Mouse (Mus musculus): ENCODE measurements around the gene Lmnb2.

The Lmnb2 gene

DNA sequence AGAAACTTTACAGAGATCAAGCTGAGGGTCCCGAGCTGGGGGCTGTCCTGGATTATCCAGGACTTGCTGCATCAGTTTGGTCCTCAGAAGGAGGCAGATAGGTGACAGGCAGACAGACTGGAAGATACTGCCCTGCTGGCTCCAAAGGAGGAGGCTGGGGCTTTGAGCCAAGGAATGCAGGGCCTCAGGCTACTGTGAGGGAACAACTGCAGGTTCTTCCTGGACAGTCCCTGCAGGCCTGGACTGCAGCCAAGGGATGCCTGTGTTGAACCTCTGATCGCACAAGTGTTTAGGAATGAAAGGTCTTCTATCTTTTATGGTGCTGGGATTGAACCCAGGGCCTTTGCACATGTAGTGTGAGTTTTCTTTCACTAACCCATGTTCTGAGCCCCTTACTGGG, 29.8 kb upstream of the Lmnb2 start:
- CTCF ChIA-PET, result interaction anchor here (0.7 kb wide), 1 partner anchor 16 kb away, joined by 3 read pairs; no protein-coding TSS in a partner anchor

DNA sequence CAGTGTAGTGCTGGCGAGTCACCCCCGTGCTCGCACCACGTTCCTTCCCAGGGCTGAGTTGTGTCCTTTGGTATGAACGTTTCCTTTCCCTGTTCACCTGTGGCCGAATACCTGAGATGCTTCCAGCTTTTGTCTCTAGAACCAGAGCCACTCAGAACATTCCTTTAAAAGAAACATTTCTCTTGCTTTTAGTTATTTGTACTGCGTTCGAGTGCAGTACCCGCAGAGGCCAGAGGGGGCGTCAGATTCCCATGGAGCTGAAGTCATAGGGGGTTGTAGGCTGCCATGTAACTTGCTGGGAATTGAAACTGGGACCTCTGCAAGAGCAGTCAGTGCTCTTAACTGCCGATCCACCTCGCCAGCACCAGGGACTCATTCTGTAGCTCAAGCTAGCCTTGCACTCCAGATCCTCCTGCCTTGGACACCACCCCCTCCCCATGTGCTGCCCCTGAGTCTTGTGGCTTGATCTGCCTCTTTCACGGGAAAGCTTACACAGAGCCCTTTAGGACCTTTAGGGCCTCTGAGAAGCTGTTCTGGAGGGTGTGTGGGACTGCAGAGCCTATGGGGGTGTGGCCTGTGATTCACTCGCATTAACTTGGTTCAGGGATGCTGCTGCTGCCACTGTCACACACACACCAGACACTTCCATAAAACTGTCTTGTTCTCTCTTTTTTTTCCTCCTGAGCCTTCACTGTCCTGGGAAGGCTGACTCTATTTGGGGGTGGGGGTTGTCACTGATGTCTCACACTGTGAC, 28.8 kb upstream of the Lmnb2 start:
- CTCF ChIA-PET, result no interaction called here

- CTCF ChIA-PET, result interaction anchor here (0.9 to 1.4 kb wide), 2 partner anchors 17 to 41 kb away, joined by 3 to 4 read pairs; no protein-coding TSS in a partner anchor
Observed at GRCm38 (mm10) chr10:80944231-80944630, 26.2 kb upstream of the Lmnb2 start.

DNA sequence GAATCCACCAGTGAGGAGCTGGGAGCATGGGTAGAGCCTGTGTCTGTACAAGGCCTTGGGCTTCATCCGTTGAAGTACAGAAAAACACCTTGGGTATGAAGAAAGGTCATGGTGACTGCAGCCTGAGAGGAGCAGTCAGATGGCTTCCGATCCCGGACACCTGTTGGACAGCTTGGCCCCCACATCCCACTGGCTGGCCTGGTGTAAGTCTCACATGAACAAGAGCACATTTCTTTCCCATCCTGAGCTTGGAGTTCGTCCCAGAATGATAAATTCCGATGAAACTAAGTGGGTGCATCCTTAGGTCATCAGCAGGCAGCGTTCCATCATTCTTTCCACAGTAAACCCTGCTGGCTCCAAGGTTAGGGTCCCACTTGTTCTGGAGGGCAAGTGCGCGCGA, 25.7 kb upstream of the Lmnb2 start:
- CTCF ChIA-PET, result interaction anchor here (1.4 kb wide), 1 partner anchor 18 kb away, joined by 4 read pairs; no protein-coding TSS in a partner anchor

DNA sequence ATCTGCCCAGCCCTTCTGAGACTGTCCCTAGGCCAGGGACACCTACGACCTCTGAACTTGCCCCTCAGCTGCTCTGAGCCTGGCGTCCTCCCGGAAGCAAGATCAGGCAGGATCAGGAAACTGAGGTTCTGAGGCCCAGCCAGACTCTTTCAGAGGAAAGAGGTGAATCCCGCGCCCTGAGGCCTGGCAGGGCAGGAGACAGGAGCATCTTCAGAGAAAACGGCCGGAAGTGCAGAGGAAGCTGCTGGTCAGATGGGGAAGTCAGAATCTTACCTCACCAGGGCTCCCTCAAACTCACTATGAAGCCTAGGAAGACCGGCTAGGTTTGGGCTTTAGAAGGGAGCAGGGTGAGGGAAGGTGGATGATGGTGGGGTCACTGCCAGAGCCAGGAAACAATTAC, 24.9 kb upstream of the Lmnb2 start:
- CTCF ChIA-PET, result no interaction called here

GRCm38 (mm10) chr10:80940988-80941347, 22.9 kb upstream of the Lmnb2 start:
- CTCF ChIA-PET, result interaction anchor here (1.0 kb wide), 1 partner anchor 12 kb away, joined by 3 read pairs; no protein-coding TSS in a partner anchor

DNA sequence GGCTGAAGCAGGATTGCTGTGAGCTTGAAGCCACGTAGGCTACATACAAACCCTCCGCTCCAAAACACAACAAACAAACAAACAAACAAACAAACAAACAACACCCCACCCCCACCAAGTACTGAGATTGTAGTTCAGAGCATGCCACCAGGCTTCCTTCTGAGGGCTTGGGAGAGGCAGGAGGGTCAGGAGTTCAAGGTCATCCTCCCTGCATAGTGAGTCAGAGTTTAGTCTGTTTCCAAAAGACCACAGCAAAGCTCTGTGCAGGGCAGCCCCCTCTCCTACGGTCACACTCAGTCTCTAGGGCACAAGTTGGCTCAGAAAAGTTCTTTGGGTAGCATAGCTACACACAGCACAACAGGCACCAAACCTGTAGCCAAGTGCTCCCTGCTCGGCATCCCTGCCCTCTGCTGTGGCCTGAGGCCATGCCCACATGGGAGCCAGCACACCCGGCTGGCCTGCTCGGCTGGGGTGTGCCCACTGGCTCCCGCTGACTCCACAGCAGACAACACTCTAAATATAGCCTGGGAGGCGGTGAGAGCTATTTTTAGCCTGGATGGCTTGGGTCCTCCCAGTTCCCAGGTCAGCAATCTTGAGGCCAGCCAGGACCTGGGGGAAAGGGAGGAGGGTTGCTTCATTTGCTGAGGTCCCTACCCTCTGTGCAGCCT, 22.4 kb upstream of the Lmnb2 start:
- CTCF ChIA-PET, result interaction anchor here (0.7 to 1.0 kb wide), 2 partner anchors 11 to 23 kb away, joined by 3 read pairs; no protein-coding TSS in a partner anchor

DNA sequence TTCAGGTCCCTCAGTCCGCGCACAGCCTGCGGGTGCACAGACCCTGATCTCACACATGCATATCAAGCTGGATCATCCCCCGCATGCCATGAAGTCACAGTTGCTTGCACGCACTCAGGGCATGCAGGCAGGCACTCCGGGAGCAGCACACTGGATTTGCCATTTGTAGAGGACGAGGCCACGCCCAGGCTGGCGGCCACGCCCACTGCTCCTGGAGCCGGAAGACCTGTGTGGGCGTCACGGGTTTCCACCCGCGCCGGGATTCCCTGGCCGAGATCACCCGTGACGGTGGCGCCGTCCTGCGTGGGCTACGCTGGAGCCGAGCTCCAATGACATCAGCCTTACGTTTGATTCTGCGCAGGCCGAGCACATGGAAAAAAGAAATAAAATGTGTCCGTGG, 21.6 kb upstream of the Lmnb2 start:
- CTCF ChIA-PET, result interaction anchor here (0.7 kb wide), 1 partner anchor 24 kb away, joined by 3 read pairs; no protein-coding TSS in a partner anchor

GRCm38 (mm10) chr10:80938831-80939550, 20.9 kb upstream of the Lmnb2 start:
- CTCF ChIA-PET, result interaction anchor here (0.6 kb wide), 1 partner anchor 19 kb away, joined by 4 read pairs; no protein-coding TSS in a partner anchor

DNA sequence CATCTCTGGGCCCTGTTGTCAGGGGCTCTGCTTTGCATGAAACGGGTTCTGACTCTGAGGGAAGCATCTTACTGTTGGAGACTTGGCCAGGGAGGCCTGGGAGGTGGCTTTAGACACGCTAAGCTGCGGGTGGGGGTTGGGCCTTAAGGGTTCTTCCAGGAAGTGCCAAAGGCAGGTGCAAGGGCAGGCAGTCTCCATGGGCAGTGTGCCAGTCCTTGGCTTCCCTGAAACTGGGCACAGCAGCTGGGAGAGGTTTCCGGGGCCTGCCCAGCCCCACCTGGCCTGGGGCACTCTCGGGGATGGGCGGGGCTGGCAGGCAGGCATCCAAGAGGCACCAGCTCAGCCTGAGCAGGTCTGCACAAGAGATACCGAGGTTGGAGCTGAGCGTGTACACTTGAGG, 19.6 kb upstream of the Lmnb2 start:
- CTCF ChIA-PET, result interaction anchor here (1.5 to 1.7 kb wide), 2 partner anchors 18 to 20 kb away, joined by 3 to 9 read pairs; no protein-coding TSS in a partner anchor

DNA sequence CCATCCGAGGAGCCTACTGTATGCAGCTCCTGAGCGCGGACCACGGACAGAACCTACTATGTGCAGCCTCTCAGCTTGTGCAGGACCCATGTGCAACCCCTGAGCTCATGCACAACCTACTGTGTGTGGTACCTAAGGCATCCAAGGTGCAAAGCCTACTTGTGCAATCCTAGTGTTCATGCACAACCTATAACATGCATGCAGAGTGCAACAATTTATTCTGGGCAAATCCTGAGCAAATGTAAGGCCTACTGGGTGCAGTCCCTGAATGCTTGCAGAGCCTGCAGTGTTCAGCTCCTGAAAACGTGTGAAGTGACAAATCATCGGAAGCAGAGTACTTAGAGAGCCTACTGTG, 18.7 kb upstream of the Lmnb2 start:
- CTCF ChIA-PET, result interaction anchor here (1.1 to 1.7 kb wide), 3 partner anchors 19 to 58 kb away, joined by 3 to 9 read pairs (median 3); no protein-coding TSS in a partner anchor

DNA sequence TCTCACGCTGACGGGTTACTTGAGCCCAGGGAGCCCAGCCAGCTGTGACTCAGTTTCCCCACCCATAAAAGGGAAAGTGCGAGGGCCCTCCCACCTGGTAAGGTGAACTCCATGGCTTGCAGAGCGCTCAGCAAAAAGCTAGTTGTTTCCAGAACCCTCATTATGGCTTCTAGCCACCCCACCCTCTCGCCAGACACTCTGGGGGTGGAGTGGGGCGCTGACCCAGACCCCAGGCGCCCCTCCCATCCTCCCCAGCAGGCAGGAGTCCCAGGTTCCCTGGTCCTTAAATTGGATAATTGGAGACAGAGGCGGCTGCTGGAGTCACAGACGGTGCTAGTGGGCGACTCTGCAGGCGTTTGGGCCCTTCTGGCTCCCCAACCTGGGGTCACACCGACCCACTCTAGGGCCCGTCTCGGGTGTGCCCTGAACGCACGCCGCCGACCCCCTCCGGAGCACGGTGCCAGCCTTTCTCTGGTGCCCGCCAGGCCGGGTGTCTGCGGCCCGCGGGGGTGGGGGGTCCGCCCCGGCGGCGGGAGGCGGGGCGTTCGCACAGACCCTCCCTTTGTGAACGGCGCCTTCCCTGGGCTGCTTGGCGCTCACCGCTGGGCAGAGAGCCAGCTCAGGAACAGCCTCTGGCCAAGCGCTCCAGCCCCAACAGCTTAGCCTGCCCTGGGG, 18.2 kb upstream of the Lmnb2 start:
- CTCF ChIA-PET, result interaction anchor here (0.6 to 1.7 kb wide), 4 partner anchors 19 to 184 kb away, joined by 3 to 9 read pairs (median 3); no protein-coding TSS in a partner anchor

- CTCF ChIA-PET, result no interaction called here
Observed at GRCm38 (mm10) chr10:80935698-80936097, 17.7 kb upstream of the Lmnb2 start.

DNA sequence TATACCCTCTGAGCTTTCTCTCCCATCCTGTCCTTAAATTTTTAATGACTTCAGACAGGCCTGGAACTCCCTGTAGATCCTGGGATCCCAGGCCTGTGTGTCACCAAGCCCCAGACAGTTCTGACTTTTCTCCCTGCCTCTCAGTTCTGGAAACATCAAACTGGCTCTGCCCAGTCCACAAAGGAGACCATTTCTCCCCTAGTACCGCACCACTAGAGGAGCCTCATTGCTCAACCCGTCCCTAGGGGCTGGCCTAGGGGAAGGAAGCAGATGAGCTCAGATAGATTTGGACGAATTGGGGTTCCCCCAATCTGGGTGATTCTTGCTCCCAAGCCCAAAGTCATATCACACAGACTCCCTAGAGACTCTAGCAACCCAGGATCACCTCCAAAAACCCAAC, 17.2 kb upstream of the Lmnb2 start:
- CTCF ChIA-PET, result no interaction called here

GRCm38 (mm10) chr10:80934136-80934985, 16.3 kb upstream of the Lmnb2 start:
- CTCF ChIA-PET, result interaction anchor here (0.6 kb wide), 2 partner anchors 20 to 180 kb away, joined by 4 to 12 read pairs; partner anchors contain the start of gene Dot1l

DNA sequence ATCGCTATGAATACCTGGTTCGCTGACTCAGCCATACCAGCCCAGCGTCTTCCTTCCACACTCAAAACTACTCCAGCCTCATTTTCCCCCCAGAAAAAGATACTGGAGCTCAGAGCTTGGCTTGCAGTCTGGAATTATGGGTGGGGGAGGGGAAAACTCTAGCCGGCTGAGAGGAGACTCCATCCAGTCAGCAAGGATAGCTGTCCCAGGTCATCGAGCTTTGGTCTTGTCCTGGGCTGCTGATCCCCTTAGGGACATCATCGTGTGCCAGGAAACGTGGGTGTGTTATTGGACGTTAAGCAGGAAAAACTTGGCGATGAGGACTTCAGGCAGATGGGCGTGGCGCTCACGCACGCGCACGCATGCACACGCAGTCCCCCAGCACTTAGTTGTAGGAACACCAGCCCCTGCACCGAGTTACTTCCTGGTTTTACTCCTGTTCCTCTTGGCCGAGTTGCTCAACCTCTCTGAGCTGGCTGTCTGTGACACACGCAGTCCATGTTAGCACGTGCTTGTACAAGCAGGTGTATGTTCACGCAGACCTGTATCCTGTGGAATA, 15.5 kb upstream of the Lmnb2 start:
- CTCF ChIA-PET, result interaction anchor here (0.6 to 0.7 kb wide), 2 partner anchors 55 to 64 kb away, joined by 3 read pairs; no protein-coding TSS in a partner anchor

- CTCF ChIA-PET, result interaction anchor here (0.6 to 0.7 kb wide), 4 partner anchors 15 to 64 kb away, joined by 3 read pairs; no protein-coding TSS in a partner anchor
Observed at GRCm38 (mm10) chr10:80932700-80933420, 14.8 kb upstream of the Lmnb2 start.

DNA sequence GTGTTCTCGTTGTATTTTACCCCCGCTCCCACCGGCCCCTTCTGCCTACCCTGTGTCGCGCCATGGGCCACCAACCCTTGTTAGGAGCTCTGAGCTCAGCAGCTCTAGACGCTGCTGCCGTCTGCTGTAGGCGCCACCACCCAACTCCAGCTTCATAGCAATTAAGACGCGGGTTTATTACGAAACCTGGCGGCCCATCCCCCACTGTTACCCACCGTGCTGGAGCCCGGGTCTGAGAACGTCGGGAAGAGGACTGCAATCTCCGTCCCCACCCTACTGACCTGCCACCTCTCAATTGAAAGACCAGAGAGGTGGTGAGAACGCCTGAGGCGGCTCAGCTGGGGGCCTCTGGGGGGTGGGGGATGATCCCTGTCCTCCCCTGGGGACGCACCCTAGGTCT, 14.2 kb upstream of the Lmnb2 start:
- CTCF ChIA-PET, result interaction anchor here (0.6 to 1.8 kb wide), 4 partner anchors 16 to 461 kb away, joined by 3 to 6 read pairs (median 3); no protein-coding TSS in a partner anchor

DNA sequence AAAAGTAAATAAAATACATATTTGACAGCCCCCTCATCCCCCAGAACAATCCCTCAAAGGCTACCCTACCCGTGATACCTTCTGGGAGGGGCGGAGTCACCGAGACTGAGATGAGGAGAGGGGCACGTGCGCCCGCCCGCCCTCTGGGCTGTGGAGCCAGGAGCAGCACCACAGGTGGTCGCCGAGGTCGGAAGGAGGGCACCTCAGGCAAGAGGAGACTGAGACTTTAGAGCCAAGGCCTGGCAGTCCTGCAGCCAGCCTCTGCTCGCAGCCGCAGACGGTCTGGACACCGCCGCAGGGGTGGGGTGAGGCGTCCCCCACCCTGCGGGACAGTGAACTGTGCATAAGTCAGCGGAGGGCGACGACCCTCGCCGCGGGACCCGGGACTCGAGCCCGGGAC, 13.7 kb upstream of the Lmnb2 start:
- CTCF ChIA-PET, result interaction anchor here (0.6 to 1.8 kb wide), 4 partner anchors 24 to 461 kb away, joined by 3 to 6 read pairs (median 4); no protein-coding TSS in a partner anchor
